Mouse (Mus musculus) neural tube, embryonic 14.5 days (tissue): ENCODE measurements around the gene Klhdc8a. TPM values are rescaled to one million over a fixed set of nuclear protein-coding genes. Genes with fewer than 3 reads are reported as not detected.
A peak's percentile ranks its signal among the peaks of the same experiment; 100 is the strongest.

Experiments
- ATAC-seq: fragments of 200-750 bp; cut with Nextera tagmentation; 2 replicates; pipeline ENCODE4 v1.8.0; 2017; ENCODE audit warnings: low read depth, mild to moderate bottlenecking, moderate TSS enrichment, moderate library complexity
- H3K27ac ChIP-seq: fragments of 300-500 bp; sonication (generic); 2 replicates; pipeline ENCODE4 v1.5.1; 2014; ENCODE audit warnings: low read depth, mild to moderate bottlenecking, control low read depth, low read length, moderate library complexity, mixed read lengths
- H3K27me3 ChIP-seq: fragments of 300-500 bp; sonication (generic); 2 replicates; pipeline ENCODE4 v1.6.1; 2014; ENCODE audit warnings: low read length; ENCODE audit not compliant: control insufficient read depth, insufficient read depth
- H3K36me3 ChIP-seq: fragments of 300-500 bp; sonication (generic); 2 replicates; pipeline ENCODE4 v1.6.1; 2014; ENCODE audit warnings: low read length, mixed read lengths; ENCODE audit not compliant: control insufficient read depth, insufficient read depth
- H3K4me1 ChIP-seq: fragments of 300-500 bp; sonication (generic); 2 replicates; pipeline ENCODE4 v1.6.1; 2014; ENCODE audit warnings: low read length; ENCODE audit not compliant: control insufficient read depth, insufficient read depth
- H3K4me2 ChIP-seq: fragments of 300-500 bp; sonication (generic); 2 replicates; pipeline ENCODE4 v1.6.1; 2014; ENCODE audit warnings: mild to moderate bottlenecking, low read depth, low read length, control low read depth
- H3K4me3 ChIP-seq: fragments of 300-500 bp; sonication (generic); 2 replicates; pipeline ENCODE4 v1.5.1; 2014; ENCODE audit warnings: low read depth, low read length, control low read depth, mixed read lengths
- H3K9ac ChIP-seq: fragments of 300-500 bp; sonication (generic); replicated peaks from 2 replicates; pipeline ENCODE4 v1.6.1; 2014; ENCODE audit warnings: low read depth, mild to moderate bottlenecking, control low read depth, low read length, mixed read lengths
- H3K9me3 ChIP-seq: fragments of 300-500 bp; sonication (generic); 2 replicates; pipeline ENCODE4 v1.6.1; 2016; ENCODE audit warnings: low read length; ENCODE audit not compliant: control insufficient read depth
- WGBS: fragments of 180-500 bp; shearing (Covaris S2); extraction: QIAGEN DNeasy Blood & Tissue Kit; methylation state at CpG from one replicate; pipeline ENCODE4 v1.1.7; 2014; 5-methylcytosine and 5-hydroxymethylcytosine counted together
- polyA plus RNA-seq: library from polyadenylated mRNA; unstranded; fragments of >200 nt; fragmentation: Nextera tagmentation; extraction: Ambion mirVana; gene quantifications from 2 replicates; pipeline ENCODE4 v1.2.1, GENCODE M21; 2014

Klhdc8a gene
- polyA plus RNA-seq, result 6.6 and 8.4 TPM in 2 replicates

- Histone ChIP-seq H3K27ac (peak within 1 kb of the TSS; percentile 67), H3K4me1 (peaks cover 11% of the 10 kb centered on the region; the same call in 1 of the 2 replicates), H3K9me3 (no peaks in the 10 kb centered on the region), H3K36me3 (no peaks in the 10 kb centered on the region), H3K4me2 (peak within 1 kb of the TSS; percentile 98), H3K27me3 (no peaks in the 10 kb centered on the region), H3K9ac (peak within 1 kb of the TSS; percentile 85), H3K4me3 (peak within 1 kb of the TSS; percentile 53)
- WGBS, result 2% methylated on average over 28 of the region's 28 CpGs
- ATAC-seq, result peak; percentile 67
These were observed at the start of gene Klhdc8a for GRCm38 (mm10) chr1:132298425-132298800. Gene Klhdc8a, plus strand, starts transcription at chr1:132298626.

- Histone ChIP-seq H3K4me3 (no peak overlapping the region), H3K27ac (no peak overlapping the region), H3K36me3 (no peaks in the 10 kb centered on the region), H3K27me3 (no peaks in the 10 kb centered on the region), H3K4me2 (no peak overlapping the region), H3K4me1 (no peaks in the 10 kb centered on the region), H3K9me3 (no peaks in the 10 kb centered on the region), H3K9ac (no peak overlapping the region)
- WGBS, result 81% methylated on average over 6 of the region's 6 CpGs
- no peak for ATAC-seq
These were observed 44.0 kb upstream of the Klhdc8a start for GRCm38 (mm10) chr1:132254467-132254866.

GRCm38 (mm10) chr1:132260331-132260730, 38.1 kb upstream of the Klhdc8a start:
- Histone ChIP-seq H3K4me2 (no peak overlapping the region), H3K4me3 (no peak overlapping the region), H3K9ac (no peak overlapping the region), H3K9me3 (no peaks in the 10 kb centered on the region), H3K27ac (no peak overlapping the region), H3K27me3 (no peaks in the 10 kb centered on the region), H3K4me1 (no peaks in the 10 kb centered on the region), H3K36me3 (no peaks in the 10 kb centered on the region)
- 91% methylated on average over 1 of the region's 1 CpGs for WGBS
- no peak for ATAC-seq

DNA sequence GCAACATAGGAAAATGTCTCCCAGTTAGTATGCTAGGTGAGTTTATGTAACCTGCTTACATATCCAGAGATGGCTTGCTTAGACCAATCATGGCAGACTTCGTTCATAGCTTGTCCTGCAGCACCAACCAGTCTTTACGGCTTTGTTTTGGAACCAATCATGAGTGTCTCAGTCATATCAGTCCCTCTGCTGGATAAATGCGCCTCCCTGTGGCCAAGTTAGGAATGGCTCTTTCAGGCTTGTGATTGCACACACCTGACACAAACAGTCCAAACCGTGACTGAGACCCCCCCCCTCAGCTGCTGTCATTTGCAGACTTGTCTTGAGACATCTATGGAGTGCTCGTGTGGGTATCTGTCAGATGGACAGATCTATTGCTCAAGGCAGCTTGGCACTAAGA, 37.4 kb upstream of the Klhdc8a start:
- Histone ChIP-seq H3K9ac (no peak overlapping the region), H3K27me3 (no peaks in the 10 kb centered on the region), H3K9me3 (no peaks in the 10 kb centered on the region), H3K36me3 (no peaks in the 10 kb centered on the region), H3K27ac (no peak overlapping the region), H3K4me1 (no peaks in the 10 kb centered on the region), H3K4me3 (no peak overlapping the region), H3K4me2 (no peak overlapping the region)
- 71% methylated on average over 5 of the region's 5 CpGs for WGBS
- no peak for ATAC-seq

DNA sequence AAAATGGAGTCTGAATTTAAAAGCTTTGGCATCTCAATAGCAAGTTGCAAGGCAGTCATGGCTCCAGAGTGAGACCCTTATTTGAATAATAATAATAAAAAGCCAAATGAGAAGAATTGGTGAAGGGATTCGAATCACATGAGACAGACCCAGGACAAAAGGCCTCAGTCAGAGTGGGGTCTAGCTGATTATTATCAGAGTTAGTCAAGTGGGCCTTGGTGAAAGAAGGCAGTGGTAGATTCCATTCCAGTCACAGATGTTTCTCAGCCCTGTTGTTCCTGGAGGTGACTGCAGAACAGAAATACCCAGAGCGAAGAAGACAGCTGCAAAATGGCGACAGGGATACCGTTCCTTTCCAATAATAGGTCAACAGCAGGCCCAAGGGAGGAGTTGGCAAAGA, 34.8 kb upstream of the Klhdc8a start:
- 76% methylated on average over 4 of the region's 4 CpGs for WGBS
- no peaks in the 10 kb centered on the region for H3K9me3 ChIP-seq
- H3K9ac ChIP-seq, result no peak overlapping the region
- no peaks in the 10 kb centered on the region for H3K36me3 ChIP-seq
- no peak overlapping the region for H3K4me2 ChIP-seq
- no peak overlapping the region for H3K4me3 ChIP-seq
- no peaks in the 10 kb centered on the region for H3K4me1 ChIP-seq
- H3K27ac ChIP-seq, result no peak overlapping the region
- H3K27me3 ChIP-seq, result no peaks in the 10 kb centered on the region
- ATAC-seq, result no peak

DNA sequence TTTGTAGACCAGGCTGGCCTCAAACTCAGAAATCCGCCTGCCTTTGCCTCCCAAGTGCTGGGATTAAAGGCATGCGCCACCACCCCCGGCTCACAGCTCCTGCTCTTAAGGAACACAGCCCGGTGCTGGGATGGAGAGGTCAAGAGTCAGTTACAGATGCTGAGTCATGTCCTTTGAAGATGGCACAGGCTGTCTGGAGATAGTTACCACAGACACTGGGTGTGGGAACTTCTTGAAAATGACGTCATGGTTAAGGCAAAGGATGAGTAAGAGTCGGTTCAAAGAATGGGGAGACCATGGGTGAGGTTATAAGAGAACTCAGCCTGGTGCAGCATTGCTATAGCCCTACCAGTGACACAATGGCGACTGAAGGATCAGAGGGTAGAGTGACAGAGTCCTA, 33.8 kb upstream of the Klhdc8a start:
- 76% methylated on average over 7 of the region's 7 CpGs for WGBS
- Histone ChIP-seq H3K9ac (no peak overlapping the region), H3K4me1 (no peaks in the 10 kb centered on the region), H3K27me3 (no peaks in the 10 kb centered on the region), H3K4me3 (no peak overlapping the region), H3K36me3 (no peaks in the 10 kb centered on the region), H3K4me2 (no peak overlapping the region), H3K27ac (no peak overlapping the region), H3K9me3 (no peaks in the 10 kb centered on the region)
- no peak for ATAC-seq

GRCm38 (mm10) chr1:132265211-132265859, 33.1 kb upstream of the Klhdc8a start:
- Histone ChIP-seq H3K27ac (no peak overlapping the region), H3K9ac (no peak overlapping the region), H3K4me2 (no peak overlapping the region), H3K27me3 (no peaks in the 10 kb centered on the region), H3K9me3 (no peaks in the 10 kb centered on the region), H3K36me3 (no peaks in the 10 kb centered on the region), H3K4me3 (no peak overlapping the region), H3K4me1 (no peaks in the 10 kb centered on the region)
- 57% methylated on average over 8 of the region's 8 CpGs for WGBS
- no peak for ATAC-seq

DNA sequence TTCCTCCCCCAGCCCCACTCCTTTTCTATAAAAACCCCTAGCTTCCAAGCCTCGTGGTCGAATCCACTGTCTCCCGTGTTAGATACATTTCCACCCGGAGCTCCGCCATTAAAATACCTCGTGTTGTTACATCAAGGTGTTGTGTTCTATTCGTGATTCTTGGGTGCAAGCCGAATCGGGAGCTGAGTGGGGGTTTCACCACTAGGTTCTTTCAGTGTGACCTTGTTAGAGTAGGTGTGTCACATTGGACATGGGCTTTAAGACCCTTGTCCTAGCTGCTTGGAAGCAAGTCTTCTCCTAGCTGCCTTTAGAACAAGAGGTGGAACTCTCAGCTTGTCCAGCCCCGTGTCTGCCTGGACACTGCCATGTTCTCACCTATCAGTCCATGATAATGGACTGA, 32.5 kb upstream of the Klhdc8a start:
- no peaks in the 10 kb centered on the region for H3K4me1 ChIP-seq
- ATAC-seq, result no peak
- H3K27me3 ChIP-seq, result no peaks in the 10 kb centered on the region
- no peaks in the 10 kb centered on the region for H3K36me3 ChIP-seq
- H3K27ac ChIP-seq, result no peak overlapping the region
- H3K9me3 ChIP-seq, result no peaks in the 10 kb centered on the region
- H3K9ac ChIP-seq, result no peak overlapping the region
- H3K4me3 ChIP-seq, result no peak overlapping the region
- 91% methylated on average over 10 of the region's 10 CpGs for WGBS
- no peak overlapping the region for H3K4me2 ChIP-seq

DNA sequence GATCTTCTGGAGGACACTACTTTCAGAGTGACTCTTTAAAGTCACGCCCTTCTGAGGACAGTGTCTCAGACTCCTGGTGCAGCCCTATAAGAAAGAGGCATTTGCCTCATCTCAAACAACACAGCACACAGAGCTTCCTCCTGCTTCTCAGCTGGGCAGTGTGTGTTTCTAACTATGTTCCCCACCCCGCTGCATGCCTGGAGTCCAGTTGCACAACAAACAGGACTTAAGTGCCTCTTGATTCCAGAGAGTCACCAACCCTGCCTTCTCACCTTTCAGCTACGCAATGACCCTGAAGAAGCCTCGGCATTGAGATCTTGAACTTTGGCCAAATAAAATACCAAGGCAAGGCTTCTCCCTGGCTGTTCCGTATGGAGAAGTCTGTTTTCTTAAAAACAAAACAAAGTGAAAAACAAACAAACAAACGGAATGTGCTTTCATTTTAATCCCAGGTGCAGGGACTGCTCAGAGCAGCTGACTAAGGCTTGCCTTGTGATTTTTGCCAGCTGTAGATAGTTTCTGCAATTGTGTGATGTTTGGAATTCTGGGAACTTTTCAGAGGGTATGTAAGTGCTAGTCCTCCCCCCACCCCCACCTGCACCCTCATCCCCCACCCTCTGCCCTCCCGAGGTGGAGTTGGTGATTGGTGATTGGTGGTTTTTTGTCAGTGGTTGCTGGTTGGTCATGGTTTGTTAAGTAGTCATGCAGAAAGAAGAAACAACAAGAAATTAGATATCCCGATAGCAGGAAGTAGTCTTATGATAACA, 31.5 kb upstream of the Klhdc8a start:
- no peak overlapping the region for H3K9ac ChIP-seq
- no peaks in the 10 kb centered on the region for H3K9me3 ChIP-seq
- WGBS, result 62% methylated on average over 8 of the region's 8 CpGs
- H3K4me1 ChIP-seq, result no peaks in the 10 kb centered on the region
- ATAC-seq, result no peak
- H3K4me3 ChIP-seq, result no peak overlapping the region
- H3K27me3 ChIP-seq, result no peaks in the 10 kb centered on the region
- no peak overlapping the region for H3K4me2 ChIP-seq
- no peak overlapping the region for H3K27ac ChIP-seq
- H3K36me3 ChIP-seq, result no peaks in the 10 kb centered on the region
